Mouse (Mus musculus) midbrain, embryonic 11.5 days (tissue): ENCODE results near the gene Cdkl2. TPM values are rescaled to one million over a fixed set of nuclear protein-coding genes. Genes with fewer than 3 reads are reported as not detected.
A peak's percentile ranks its signal among the peaks of the same experiment; 100 is the strongest.

ENCODE experiments used
- ATAC-seq: fragments of 200-750 bp; cut with Nextera tagmentation; 2 replicates; pipeline ENCODE4 v1.8.0; 2017; ENCODE audit warnings: moderate TSS enrichment, moderate library complexity; ENCODE audit not compliant: low FRiP score
- DNase-seq: peaks from one replicate; pipeline ENCODE4 v3.0.0; 2015; ENCODE audit warnings: low spot score; ENCODE audit errors: missing footprints
- H3K27ac ChIP-seq: fragments of 300-500 bp; sonication (generic); 2 replicates; pipeline ENCODE4 v1.5.1; 2014; ENCODE audit warnings: low read depth, low read length
- H3K27me3 ChIP-seq: fragments of 300-500 bp; sonication (generic); 2 replicates; pipeline ENCODE4 v1.6.1; 2014; ENCODE audit warnings: mild to moderate bottlenecking, low read length, moderate library complexity, mixed read lengths; ENCODE audit not compliant: control insufficient read depth, insufficient read depth
- H3K36me3 ChIP-seq: fragments of 300-500 bp; sonication (generic); 2 replicates; pipeline ENCODE4 v1.6.1; 2014; ENCODE audit warnings: mild to moderate bottlenecking, low read length, moderate library complexity, mixed read lengths; ENCODE audit not compliant: control insufficient read depth, insufficient read depth
- H3K4me1 ChIP-seq: fragments of 300-500 bp; sonication (generic); 2 replicates; pipeline ENCODE4 v1.6.1; 2014; ENCODE audit warnings: low read length; ENCODE audit not compliant: control insufficient read depth, insufficient read depth
- H3K4me2 ChIP-seq: fragments of 300-500 bp; sonication (generic); 2 replicates; pipeline ENCODE4 v1.6.1; 2014; ENCODE audit warnings: mild to moderate bottlenecking, moderate library complexity
- H3K4me3 ChIP-seq: fragments of 300-500 bp; sonication (generic); 2 replicates; pipeline ENCODE4 v1.5.1; 2014; ENCODE audit warnings: low read depth, low read length
- H3K9ac ChIP-seq: fragments of 300-500 bp; sonication (generic); 2 replicates; pipeline ENCODE4 v1.6.1; 2014; ENCODE audit warnings: low read length
- H3K9me3 ChIP-seq: fragments of 300-500 bp; sonication (generic); 2 replicates; pipeline ENCODE4 v1.6.1; 2016; ENCODE audit warnings: low read length; ENCODE audit not compliant: control insufficient read depth
- WGBS: fragments of 180-500 bp; shearing (Covaris S2); extraction: QIAGEN DNeasy Blood & Tissue Kit; methylation state at CpG from one replicate; pipeline ENCODE4 v1.1.7; 2014; 5-methylcytosine and 5-hydroxymethylcytosine counted together
- polyA plus RNA-seq: library from polyadenylated mRNA; unstranded; fragments of >200 nt; fragmentation: Nextera tagmentation; extraction: Ambion mirVana; gene quantifications from 2 replicates; pipeline ENCODE4 v1.2.1, GENCODE M21; 2014

Cdkl2 gene
- polyA plus RNA-seq, 1 experiment from 2014 or later = 0.48 TPM

DNA sequence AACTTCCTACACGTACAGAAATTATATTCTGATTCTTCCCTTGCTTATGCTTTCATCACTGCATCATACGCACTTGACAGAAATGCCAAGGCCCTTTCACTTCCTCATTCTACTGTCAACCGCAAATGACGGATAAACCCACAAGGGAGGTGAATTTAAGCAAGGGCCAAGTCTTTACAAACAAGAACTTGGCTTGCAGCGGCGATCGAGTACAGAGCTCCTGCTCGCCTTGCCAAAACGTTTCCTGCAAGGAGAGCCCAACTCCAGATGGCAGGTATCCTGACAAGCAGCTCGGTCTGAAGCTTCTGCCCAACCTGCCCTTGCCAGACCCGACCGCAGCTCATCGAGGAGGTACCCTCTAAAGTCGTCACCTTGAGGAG lies 81.4 kb downstream of the Cdkl2 start:
- peaks cover 9% of the 10 kb centered on the region for H3K4me1 ChIP-seq
- peak overlapping the region; percentile 72 for H3K4me3 ChIP-seq
- no peak for DNase-seq
- H3K27ac ChIP-seq = peak overlapping the region; percentile 93
- H3K27me3 ChIP-seq = no peaks in the 10 kb centered on the region
- H3K36me3 ChIP-seq = no peaks in the 10 kb centered on the region
- 0% methylated on average over 14 of the region's 14 CpGs for WGBS
- peak overlapping the region; percentile 75 for H3K9ac ChIP-seq
- no peak; the same call in 1 of the 2 replicates for ATAC-seq
- H3K9me3 ChIP-seq = no peaks in the 10 kb centered on the region
- peak overlapping the region; percentile 64 for H3K4me2 ChIP-seq

GRCm38 (mm10) chr5:91961370-91961769 lies 82.3 kb downstream of the Cdkl2 start:
- H3K27ac ChIP-seq = no peak overlapping the region

GRCm38 (mm10) chr5:91960606-91961254 lies 83.0 kb downstream of the Cdkl2 start:
- 84% methylated on average over 3 of the region's 3 CpGs for WGBS
- Histone ChIP-seq H3K36me3 (peaks cover 2% of the 10 kb centered on the region; the same call in 1 of the 2 replicates), H3K27me3 (no peaks in the 10 kb centered on the region), H3K4me3 (no peak overlapping the region; the same call in 1 of the 2 replicates), H3K27ac (no peak overlapping the region), H3K4me2 (no peak overlapping the region), H3K9me3 (no peaks in the 10 kb centered on the region), H3K4me1 (peaks cover 9% of the 10 kb centered on the region), H3K9ac (no peak overlapping the region)
- no peak for DNase-seq
- no peak for ATAC-seq

More at GRCm38 (mm10) chr5:91961370-91961769, 82.3 kb downstream of the Cdkl2 start:
- 0 out of 2 replicates have a peak overlapping the region, but pooled peaks have one; percentile 27 for H3K9ac ChIP-seq
- no peaks in the 10 kb centered on the region for H3K27me3 ChIP-seq
- H3K4me1 ChIP-seq = peaks cover 9% of the 10 kb centered on the region
- ATAC-seq (no peak), DNase-seq (no peak)
- H3K36me3 ChIP-seq = peaks cover 2% of the 10 kb centered on the region; the same call in 1 of the 2 replicates
- peak overlapping the region; percentile 72 for H3K4me3 ChIP-seq
- 87% methylated on average over 1 of the region's 1 CpGs for WGBS
- no peaks in the 10 kb centered on the region for H3K9me3 ChIP-seq
- H3K4me2 ChIP-seq = peak overlapping the region; percentile 64

- Histone ChIP-seq H3K9me3 (no peaks in the 10 kb centered on the region), H3K4me3 (no peak overlapping the region), H3K27me3 (no peaks in the 10 kb centered on the region), H3K36me3 (peaks cover 2% of the 10 kb centered on the region; the same call in 1 of the 2 replicates), H3K9ac (no peak overlapping the region), H3K27ac (no peak overlapping the region), H3K4me1 (peaks cover 9% of the 10 kb centered on the region), H3K4me2 (no peak overlapping the region)
- DNase-seq (no peak), ATAC-seq (no peak)
- WGBS = 93% methylated on average over 1 of the region's 1 CpGs
Observed at GRCm38 (mm10) chr5:91959986-91960385, 83.7 kb downstream of the Cdkl2 start.

DNA sequence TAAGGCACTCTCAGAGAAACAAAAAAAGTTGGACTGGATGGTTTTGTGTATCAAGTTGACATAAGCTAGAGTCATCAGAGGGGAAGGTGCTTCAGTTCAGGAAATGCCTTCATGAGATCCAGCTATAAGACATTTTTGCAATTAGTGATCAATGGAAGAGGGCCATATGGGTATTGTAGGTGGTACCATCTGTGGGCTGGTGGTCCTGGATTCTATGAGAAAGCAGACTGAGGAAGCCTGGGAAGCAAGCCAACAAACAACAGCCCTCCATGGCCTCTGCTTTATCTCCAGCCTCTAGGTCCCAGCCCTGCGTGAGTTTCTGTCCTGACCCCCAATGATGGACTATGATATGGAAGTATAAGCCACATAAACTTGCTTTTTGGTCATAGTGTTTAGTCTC lies 84.6 kb downstream of the Cdkl2 start:
- WGBS = 100% methylated on average over 1 of the region's 1 CpGs

GRCm38 (mm10) chr5:91956991-91957760 lies 86.5 kb downstream of the Cdkl2 start:
- no peak for DNase-seq
- Histone ChIP-seq H3K9me3 (no peaks in the 10 kb centered on the region), H3K9ac (no peak overlapping the region), H3K4me1 (peaks cover 9% of the 10 kb centered on the region), H3K36me3 (peaks cover 2% of the 10 kb centered on the region; the same call in 1 of the 2 replicates), H3K27me3 (no peaks in the 10 kb centered on the region), H3K4me2 (no peak overlapping the region), H3K4me3 (no peak overlapping the region), H3K27ac (no peak overlapping the region)
- ATAC-seq = no peak
- 92% methylated on average over 3 of the region's 3 CpGs for WGBS

More for the DNA sequence above, 84.6 kb downstream of the Cdkl2 start:
- Histone ChIP-seq H3K4me2 (no peak overlapping the region), H3K9me3 (no peaks in the 10 kb centered on the region), H3K27me3 (no peaks in the 10 kb centered on the region), H3K36me3 (peaks cover 2% of the 10 kb centered on the region; the same call in 1 of the 2 replicates), H3K27ac (no peak overlapping the region), H3K9ac (no peak overlapping the region), H3K4me3 (no peak overlapping the region), H3K4me1 (peaks cover 9% of the 10 kb centered on the region)
- ATAC-seq (no peak), DNase-seq (no peak)

Other genes with a start within 250 kb of the Cdkl2 start
- gene Rchy1, start 80.8 kb downstream of the Cdkl2 start, polyA plus RNA-seq = 40.9 and 45.6 TPM in 2 replicates
- gene Odaph, start 56.4 kb downstream of the Cdkl2 start, polyA plus RNA-seq = not detected in 2 replicates
- 292 and 298 TPM in 2 replicates for gene G3bp2, start 39.8 kb upstream of the Cdkl2 start, polyA plus RNA-seq
- 25.9 and 29.4 TPM in 2 replicates for gene Uso1, start 94.1 kb upstream of the Cdkl2 start, polyA plus RNA-seq
- gene U90926, start 171.5 kb upstream of the Cdkl2 start, polyA plus RNA-seq = not detected in 2 replicates
- 0.17 TPM in 1 of 2 replicates, not detected in the other for gene Ppef2, start 212.4 kb upstream of the Cdkl2 start, polyA plus RNA-seq
- gene Naaa, start 234.3 kb upstream of the Cdkl2 start, polyA plus RNA-seq = 4.6 and 5.4 TPM in 2 replicates